Mouse (Mus musculus): Measurements from ENCODE around the gene Avil.

DNA sequence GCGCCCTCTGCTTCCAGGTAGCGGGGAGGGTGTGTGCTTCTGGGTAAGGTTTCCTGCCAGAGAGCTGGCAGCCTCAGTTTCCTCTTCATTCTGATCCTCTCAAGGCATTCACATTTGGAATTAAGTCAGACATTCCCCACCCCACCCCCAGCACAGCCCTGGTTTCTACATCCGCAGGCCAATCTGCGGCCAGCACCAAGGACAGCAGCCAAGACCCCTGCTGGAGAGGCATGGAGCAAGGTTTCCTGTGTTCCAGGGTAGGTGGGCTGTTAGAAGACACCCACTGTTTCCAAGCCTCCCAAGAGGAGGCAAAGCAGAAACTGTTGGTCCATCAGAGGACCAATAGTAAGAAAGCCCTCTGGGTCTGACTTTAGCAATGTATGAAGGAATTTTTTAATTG is 54.1 kb downstream of the Avil start:
- TF ChIP-seq CTCF (IDR thresholded peaks at IDR 0.05; ENCODE audit: insufficient read depth, low read depth, low read length) (no peak), POLR2A (IDR thresholded peaks at IDR 0.05; ENCODE audit: insufficient read depth, low read depth, low read length) (no peak)

All from olfactory bulb, adult 2 months (tissue).